Mouse (Mus musculus): Measurements from ENCODE around the gene Fcho1.

GRCm38 (mm10) chr8:71675456-71676019 lies 50.0 kb downstream of the Fcho1 start:
- TF ChIP-seq MAFK (IDR thresholded peaks at IDR 0.05; ENCODE audit: insufficient read depth, low read depth, low read length) (no peak), ZC3H11A (IDR thresholded peaks at IDR 0.05; ENCODE audit: borderline replicate concordance, low read depth, low read length) (no peak), CHD2 (IDR thresholded peaks at IDR 0.05; ENCODE audit: low read depth, low read length) (no peak)

All from ES-E14 (cell line).